Mouse (Mus musculus): ENCODE results near the gene Dab1. TPM values are rescaled to one million over a fixed set of nuclear protein-coding genes. Genes with fewer than 3 reads are reported as not detected.
A peak's percentile ranks its signal among the peaks of the same experiment; 100 is the strongest.

Gene Dab1
- total RNA-seq, 2 experiments from 2014 or later = 111 to 114 TPM

DNA sequence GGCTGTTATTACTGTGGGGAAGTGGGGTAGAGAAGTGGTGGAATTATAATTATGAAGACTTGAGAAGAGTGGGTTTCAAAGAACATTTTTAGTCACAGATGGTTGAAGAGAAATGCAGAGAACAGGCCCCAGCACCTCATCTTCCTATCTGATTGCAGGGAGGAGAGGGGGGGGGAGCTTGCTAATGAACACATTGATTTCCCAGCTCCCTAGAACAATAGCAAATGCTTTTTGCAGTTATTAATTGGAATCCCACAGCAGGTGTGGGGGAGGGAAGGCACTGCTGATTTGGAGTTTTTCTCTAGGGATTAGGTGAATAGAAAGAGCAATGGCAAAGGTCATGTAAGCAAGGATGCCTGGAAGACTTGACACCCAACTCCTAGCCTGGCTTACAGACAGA, 310.5 kb downstream of the Dab1 start:
- no peak for DNase-seq (ENCODE audit: low spot score in 2 of 2)
- intact Hi-C loops (cut with DNase I) = no loop called here

- DNase-seq (ENCODE audit: low spot score in 2 of 2) = no peak
- intact Hi-C loops (cut with DNase I) = no loop called here
Observed at GRCm38 (mm10) chr4:103934364-103934763, 315.2 kb downstream of the Dab1 start.

GRCm38 (mm10) chr4:103948255-103948654, 329.1 kb downstream of the Dab1 start:
- intact Hi-C loops (cut with DNase I) = no loop called here
- no peak for DNase-seq (ENCODE audit: low spot score in 2 of 2)

- no peak for DNase-seq (ENCODE audit: low spot score in 2 of 2)
- intact Hi-C loops (cut with DNase I) = no loop called here
Observed at GRCm38 (mm10) chr4:103953652-103954220, 334.6 kb downstream of the Dab1 start.

DNA sequence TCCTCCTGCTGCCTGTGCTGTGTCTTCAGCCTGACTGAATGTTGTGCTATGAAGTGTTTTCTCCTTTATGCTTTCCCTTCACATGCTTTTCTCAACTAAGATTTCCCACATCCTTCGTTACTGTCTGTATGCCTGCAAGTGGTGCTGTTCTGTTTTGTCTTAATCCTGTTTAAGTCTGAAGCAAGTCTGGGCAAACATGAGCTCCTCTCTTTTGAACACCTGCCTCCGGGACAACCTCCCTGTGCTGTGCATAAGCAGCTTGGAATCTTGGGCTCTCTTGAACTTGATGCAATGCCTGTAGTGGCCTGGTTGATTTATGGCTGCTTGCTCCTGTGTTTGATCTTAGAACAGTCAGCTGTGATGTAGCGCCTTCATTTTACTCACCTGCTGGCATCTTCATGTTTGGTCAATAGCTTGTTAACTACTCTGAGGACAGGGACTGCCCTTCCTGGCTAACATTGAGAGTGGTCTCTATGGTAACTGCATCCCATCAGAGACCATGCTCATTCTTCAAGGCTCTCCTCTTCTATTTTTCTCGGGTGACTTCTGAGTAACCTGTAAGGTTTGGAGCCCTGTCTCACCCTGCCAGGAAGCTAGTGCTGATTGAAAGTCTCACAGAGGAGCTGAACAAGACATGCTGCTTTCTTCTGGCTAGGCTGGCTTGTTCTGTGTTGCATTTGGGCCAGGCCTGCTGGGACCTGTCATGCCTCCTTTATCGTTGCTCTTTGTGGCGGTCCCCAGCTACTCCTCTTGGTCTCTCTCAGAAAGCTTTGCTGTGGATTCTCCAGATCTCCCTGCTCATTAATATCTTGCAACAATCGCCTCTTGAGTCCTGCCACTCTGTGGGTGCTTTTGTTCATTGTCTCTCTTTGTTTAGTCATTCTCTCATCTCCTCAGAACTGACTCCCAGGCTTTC, 342.2 kb downstream of the Dab1 start:
- intact Hi-C loops (cut with DNase I) = no loop called here
- DNase-seq (ENCODE audit: low spot score in 2 of 2) = peak in 1 of 2 experiments; percentile 11

GRCm38 (mm10) chr4:103969906-103970305, 350.7 kb downstream of the Dab1 start:
- intact Hi-C loops (cut with DNase I) = no loop called here
- no peak for DNase-seq (ENCODE audit: low spot score in 2 of 2)

DNA sequence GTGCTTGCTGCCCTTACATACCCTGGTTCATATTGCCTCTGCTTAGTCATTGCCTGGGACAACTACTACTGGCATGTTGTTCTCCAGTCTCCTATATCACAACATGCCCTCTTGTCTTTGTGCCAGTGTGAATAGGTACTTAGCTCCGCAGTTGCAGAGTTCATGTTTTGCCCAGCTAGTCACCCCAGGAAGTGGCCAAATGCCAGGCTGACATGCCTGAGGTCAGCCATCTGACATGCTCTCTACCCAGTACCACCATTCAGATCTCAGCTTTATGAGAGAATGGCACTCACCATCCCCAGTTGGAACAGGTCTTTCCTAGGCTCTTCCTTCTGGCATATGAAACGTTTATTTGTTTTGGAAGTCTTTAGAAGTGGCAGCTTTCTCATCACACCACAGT, 355.4 kb downstream of the Dab1 start:
- DNase-seq (ENCODE audit: low spot score in 2 of 2) = no peak
- intact Hi-C loops (cut with DNase I) = no loop called here

- intact Hi-C loops (cut with DNase I) = no loop called here
- no peak for DNase-seq (ENCODE audit: low spot score in 2 of 2)
Observed at GRCm38 (mm10) chr4:103974946-103975345, 355.8 kb downstream of the Dab1 start.

- intact Hi-C loops (cut with DNase I) = no loop called here
- DNase-seq (ENCODE audit: low spot score in 2 of 2) = no peak
Observed at GRCm38 (mm10) chr4:103993884-103994283, 374.7 kb downstream of the Dab1 start.

GRCm38 (mm10) chr4:103994406-103994805, 375.2 kb downstream of the Dab1 start:
- intact Hi-C loops (cut with DNase I) = no loop called here
- no peak for DNase-seq (ENCODE audit: low spot score in 2 of 2)

- intact Hi-C loops (cut with DNase I) = no loop called here
- DNase-seq (ENCODE audit: low spot score in 2 of 2) = no peak
Observed at GRCm38 (mm10) chr4:104008406-104008805, 389.2 kb downstream of the Dab1 start.

DNA sequence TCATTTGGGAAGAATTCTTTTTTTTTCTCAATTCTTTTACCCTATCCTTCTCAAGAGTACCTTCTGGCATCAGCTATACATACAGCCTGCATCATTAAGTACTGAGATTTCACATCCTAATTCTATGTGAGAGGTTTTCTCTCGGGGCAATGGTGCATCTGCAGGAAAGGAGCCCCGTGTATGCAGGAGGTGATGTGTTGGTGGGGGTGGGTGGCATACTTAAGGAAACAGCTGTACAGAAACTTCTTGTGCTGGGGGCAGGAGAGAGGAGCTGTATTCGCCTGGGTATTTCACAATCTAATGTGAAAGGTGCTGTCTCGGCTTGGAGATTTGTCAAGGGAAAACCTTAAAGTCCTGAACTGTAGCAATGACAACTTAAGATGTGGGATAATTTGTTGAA, 392.5 kb downstream of the Dab1 start:
- DNase-seq (ENCODE audit: low spot score in 2 of 2) = no peak
- intact Hi-C loops (cut with DNase I) = no loop called here

DNA sequence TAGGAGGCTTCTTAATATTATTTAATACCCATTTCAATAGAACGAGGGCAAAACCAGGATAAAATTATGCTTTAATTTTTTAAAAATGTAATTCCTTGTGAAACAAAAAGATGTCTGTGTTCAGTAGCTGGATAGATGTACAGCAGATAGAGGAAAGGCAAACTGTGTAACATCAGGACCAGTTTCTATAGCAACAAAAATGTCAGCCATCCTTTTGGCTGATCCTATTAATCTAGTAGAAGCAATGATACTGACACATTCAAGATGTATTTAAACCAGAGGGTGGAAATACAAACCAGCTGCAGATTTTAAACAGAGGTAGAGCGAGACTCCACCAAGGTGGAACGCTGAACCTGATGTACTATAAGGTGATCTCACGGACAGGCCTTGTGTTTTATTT, 393.0 kb downstream of the Dab1 start:
- DNase-seq (ENCODE audit: low spot score in 2 of 2) = peak; percentile 6 to 12
- intact Hi-C loops (cut with DNase I) = no loop called here

GRCm38 (mm10) chr4:104025117-104025694, 406.0 kb downstream of the Dab1 start:
- intact Hi-C loops (cut with DNase I) = no loop called here
- DNase-seq (ENCODE audit: low spot score in 2 of 2) = no peak

DNA sequence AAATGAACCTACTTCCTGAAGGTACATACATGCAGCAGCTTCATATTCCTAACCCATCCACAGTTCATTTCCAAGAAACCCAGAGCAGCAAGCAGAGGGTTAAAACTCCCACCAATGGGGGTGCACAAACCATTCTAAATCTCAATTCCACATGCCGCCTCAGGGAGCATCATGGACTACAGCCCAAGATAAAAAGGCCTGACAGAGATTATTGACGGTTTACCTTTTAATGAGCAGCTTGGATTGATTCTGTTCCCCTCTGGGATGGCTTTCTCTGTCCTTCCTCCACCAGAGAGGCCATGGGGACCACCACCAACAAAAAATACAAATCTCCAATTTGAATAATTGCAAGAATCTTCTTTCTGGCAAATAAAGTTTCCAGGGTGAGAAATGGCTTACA, 407.7 kb downstream of the Dab1 start:
- DNase-seq (ENCODE audit: low spot score in 2 of 2) = no peak
- intact Hi-C loops (cut with DNase I) = no loop called here

- intact Hi-C loops (cut with DNase I) = no loop called here
- DNase-seq (ENCODE audit: low spot score in 2 of 2) = no peak
Observed at GRCm38 (mm10) chr4:104027239-104027638, 408.1 kb downstream of the Dab1 start.

DNA sequence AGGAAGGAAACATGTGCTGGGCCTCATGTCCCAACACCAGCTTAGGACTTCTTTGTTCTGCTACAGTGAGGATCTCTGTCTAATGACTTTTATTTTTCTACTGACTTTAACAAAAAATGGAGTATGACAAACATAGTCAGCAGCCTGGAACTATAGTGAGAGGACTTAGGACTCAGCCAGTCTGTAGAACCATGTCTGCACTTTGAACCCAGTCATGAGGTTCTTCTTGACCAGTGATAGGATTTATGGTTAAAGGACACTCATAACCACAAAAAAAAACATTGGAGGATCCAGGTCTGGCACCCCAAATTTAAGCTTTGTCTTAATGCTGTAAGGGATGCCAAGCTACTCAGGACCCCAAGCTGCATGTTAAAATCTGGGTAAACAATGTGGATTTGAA, 416.9 kb downstream of the Dab1 start:
- intact Hi-C loops (cut with DNase I) = no loop called here
- no peak for DNase-seq (ENCODE audit: low spot score in 2 of 2)

- intact Hi-C loops (cut with DNase I) = no loop called here
Observed at GRCm38 (mm10) chr4:104039588-104039987, 420.4 kb downstream of the Dab1 start.

DNA sequence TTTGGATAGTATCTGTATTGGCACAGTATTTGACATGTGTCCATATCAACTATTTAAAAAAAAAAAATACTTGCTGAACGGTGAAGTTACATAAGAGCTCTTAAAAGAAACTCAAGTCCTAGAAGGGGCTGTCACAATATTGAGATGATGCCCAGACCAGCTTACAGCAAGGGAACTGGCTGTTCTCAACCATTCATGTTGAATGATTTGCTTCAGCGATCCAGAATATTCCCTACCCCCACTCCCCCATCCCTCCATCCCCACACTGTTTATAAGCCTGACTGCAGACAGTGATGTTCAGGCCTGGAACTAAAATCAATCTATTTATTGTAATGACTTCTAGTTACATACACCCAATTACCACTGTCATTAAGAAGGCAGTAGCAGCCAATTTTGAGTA, 424.3 kb downstream of the Dab1 start:
- intact Hi-C loops (cut with DNase I) = loop anchor here (5.0 kb wide), 1 partner anchor 79 kb away; no protein-coding TSS in a partner anchor
- no peak for DNase-seq (ENCODE audit: low spot score in 2 of 2)

More at GRCm38 (mm10) chr4:104039588-104039987, 420.4 kb downstream of the Dab1 start:
- no peak for DNase-seq (ENCODE audit: low spot score in 2 of 2)

DNA sequence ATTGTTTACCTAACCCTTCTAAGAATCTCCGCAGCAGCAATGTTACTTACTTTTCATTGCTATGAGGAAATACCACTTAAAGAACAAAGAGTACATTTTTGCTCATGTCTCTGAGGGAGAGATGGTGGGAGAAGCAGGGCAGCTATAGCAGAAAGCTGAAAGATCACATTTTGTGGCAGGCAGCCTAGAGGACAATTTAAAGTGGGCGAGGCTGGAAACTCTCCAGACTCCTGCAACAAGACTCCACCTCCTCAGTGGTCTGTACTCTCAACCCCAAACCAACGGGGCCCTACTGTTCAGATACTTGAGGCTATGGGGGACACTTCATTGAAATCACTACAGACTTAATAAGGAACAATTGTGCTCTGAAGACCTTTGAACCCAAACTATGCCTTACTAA, 425.5 kb downstream of the Dab1 start:
- intact Hi-C loops (cut with DNase I) = loop anchor here (5.0 kb wide), 1 partner anchor 78 kb away; no protein-coding TSS in a partner anchor
- no peak for DNase-seq (ENCODE audit: low spot score in 2 of 2)

All from left cerebral cortex, postnatal 25 days (tissue).